Mouse (Mus musculus): ENCODE data around the gene Celsr1. TPM values are rescaled to one million over a fixed set of nuclear protein-coding genes. Genes with fewer than 3 reads are reported as not detected.

The Celsr1 gene
- polyA plus RNA-seq, 1 experiment from 2014 or later, result 3.5 TPM

- Histone ChIP-seq H3K4me3 (replicated peaks; ENCODE audit: low read depth, low read length) (no peak overlapping the region), H3K9me3 (ENCODE audit: control insufficient read depth, low read length) (no peaks in the 10 kb centered on the region), H3K4me2 (ENCODE audit: low read length) (no peak overlapping the region), H3K36me3 (ENCODE audit: control insufficient read depth, insufficient read depth, low read length) (no peaks in the 10 kb centered on the region), H3K27ac (replicated peaks; ENCODE audit: low read depth, low read length) (no peak overlapping the region), H3K9ac (replicated peaks; ENCODE audit: low read length) (no peak overlapping the region), H3K27me3 (ENCODE audit: control insufficient read depth, insufficient read depth, low read length) (no peaks in the 10 kb centered on the region), H3K4me1 (ENCODE audit: control insufficient read depth, insufficient read depth, low read length) (peaks cover 43% of the 10 kb centered on the region)
- 70% methylated on average over 3 of the region's 3 CpGs for WGBS
- DNase-seq (no peak), ATAC-seq (ENCODE audit: low FRiP score, low TSS enrichment) (no peak)
These were observed 29.5 kb downstream of the Celsr1 start for GRCm38 (mm10) chr15:86004048-86004447.

GRCm38 (mm10) chr15:86000706-86001292 lies 32.8 kb downstream of the Celsr1 start:
- Histone ChIP-seq H3K4me3 (replicated peaks; ENCODE audit: low read depth, low read length) (no peak overlapping the region), H3K4me1 (ENCODE audit: control insufficient read depth, insufficient read depth, low read length) (peaks cover 29% of the 10 kb centered on the region), H3K27me3 (ENCODE audit: control insufficient read depth, insufficient read depth, low read length) (no peaks in the 10 kb centered on the region), H3K36me3 (ENCODE audit: control insufficient read depth, insufficient read depth, low read length) (no peaks in the 10 kb centered on the region), H3K27ac (replicated peaks; ENCODE audit: low read depth, low read length) (peak overlapping the region; percentile 72), H3K9me3 (ENCODE audit: control insufficient read depth, low read length) (no peaks in the 10 kb centered on the region), H3K9ac (replicated peaks; ENCODE audit: low read length) (no peak overlapping the region), H3K4me2 (ENCODE audit: low read length) (no peak overlapping the region)
- DNase-seq, result peak; percentile 82
- ATAC-seq (ENCODE audit: low FRiP score, low TSS enrichment), result peak; percentile 85
- 11% methylated on average over 5 of the region's 5 CpGs for WGBS

- Histone ChIP-seq H3K9me3 (ENCODE audit: control insufficient read depth, low read length) (no peaks in the 10 kb centered on the region), H3K36me3 (ENCODE audit: control insufficient read depth, insufficient read depth, low read length) (no peaks in the 10 kb centered on the region), H3K4me3 (replicated peaks; ENCODE audit: low read depth, low read length) (no peak overlapping the region), H3K27ac (replicated peaks; ENCODE audit: low read depth, low read length) (no peak overlapping the region), H3K4me2 (ENCODE audit: low read length) (no peak overlapping the region), H3K27me3 (ENCODE audit: control insufficient read depth, insufficient read depth, low read length) (no peaks in the 10 kb centered on the region), H3K4me1 (ENCODE audit: control insufficient read depth, insufficient read depth, low read length) (peaks cover 38% of the 10 kb centered on the region), H3K9ac (replicated peaks; ENCODE audit: low read length) (no peak overlapping the region)
- no peak for DNase-seq
- ATAC-seq (ENCODE audit: low FRiP score, low TSS enrichment), result no peak
- WGBS, result 88% methylated on average over 4 of the region's 4 CpGs
These were observed 34.9 kb downstream of the Celsr1 start for GRCm38 (mm10) chr15:85998525-85999230.

- ATAC-seq (ENCODE audit: low FRiP score, low TSS enrichment) (no peak), DNase-seq (no peak)
- Histone ChIP-seq H3K9ac (replicated peaks; ENCODE audit: low read length) (no peak overlapping the region), H3K9me3 (ENCODE audit: control insufficient read depth, low read length) (no peaks in the 10 kb centered on the region), H3K4me1 (ENCODE audit: control insufficient read depth, insufficient read depth, low read length) (peaks cover 43% of the 10 kb centered on the region), H3K36me3 (ENCODE audit: control insufficient read depth, insufficient read depth, low read length) (no peaks in the 10 kb centered on the region), H3K27ac (replicated peaks; ENCODE audit: low read depth, low read length) (no peak overlapping the region), H3K4me3 (replicated peaks; ENCODE audit: low read depth, low read length) (no peak overlapping the region), H3K27me3 (ENCODE audit: control insufficient read depth, insufficient read depth, low read length) (no peaks in the 10 kb centered on the region), H3K4me2 (ENCODE audit: low read length) (no peak overlapping the region)
- 50% methylated on average over 13 of the region's 13 CpGs for WGBS
These were observed 37.4 kb downstream of the Celsr1 start for GRCm38 (mm10) chr15:85996031-85996765.

GRCm38 (mm10) chr15:85994906-85995608 lies 38.5 kb downstream of the Celsr1 start:
- Histone ChIP-seq H3K4me3 (replicated peaks; ENCODE audit: low read depth, low read length) (no peak overlapping the region), H3K4me2 (ENCODE audit: low read length) (no peak overlapping the region), H3K36me3 (ENCODE audit: control insufficient read depth, insufficient read depth, low read length) (no peaks in the 10 kb centered on the region), H3K9ac (replicated peaks; ENCODE audit: low read length) (no peak overlapping the region), H3K27me3 (ENCODE audit: control insufficient read depth, insufficient read depth, low read length) (no peaks in the 10 kb centered on the region), H3K4me1 (ENCODE audit: control insufficient read depth, insufficient read depth, low read length) (peaks cover 32% of the 10 kb centered on the region), H3K27ac (replicated peaks; ENCODE audit: low read depth, low read length) (no peak overlapping the region), H3K9me3 (ENCODE audit: control insufficient read depth, low read length) (no peaks in the 10 kb centered on the region)
- WGBS, result 69% methylated on average over 6 of the region's 6 CpGs
- DNase-seq, result no peak
- ATAC-seq (ENCODE audit: low FRiP score, low TSS enrichment), result no peak

GRCm38 (mm10) chr15:85993931-85994583 lies 39.5 kb downstream of the Celsr1 start:
- Histone ChIP-seq H3K9ac (replicated peaks; ENCODE audit: low read length) (no peak overlapping the region), H3K4me3 (replicated peaks; ENCODE audit: low read depth, low read length) (no peak overlapping the region)
- peak; percentile 62 for ATAC-seq (ENCODE audit: low FRiP score, low TSS enrichment)

GRCm38 (mm10) chr15:85993386-85993785 lies 40.2 kb downstream of the Celsr1 start:
- Histone ChIP-seq H3K4me1 (ENCODE audit: control insufficient read depth, insufficient read depth, low read length) (peaks cover 27% of the 10 kb centered on the region), H3K4me3 (replicated peaks; ENCODE audit: low read depth, low read length) (no peak overlapping the region), H3K9me3 (ENCODE audit: control insufficient read depth, low read length) (no peaks in the 10 kb centered on the region), H3K36me3 (ENCODE audit: control insufficient read depth, insufficient read depth, low read length) (no peaks in the 10 kb centered on the region), H3K27ac (replicated peaks; ENCODE audit: low read depth, low read length) (peak overlapping the region; percentile 58; the same call in 1 of the 2 replicates), H3K27me3 (ENCODE audit: control insufficient read depth, insufficient read depth, low read length) (no peaks in the 10 kb centered on the region), H3K9ac (replicated peaks; ENCODE audit: low read length) (no peak overlapping the region), H3K4me2 (ENCODE audit: low read length) (no peak overlapping the region)
- no peak for DNase-seq
- ATAC-seq (ENCODE audit: low FRiP score, low TSS enrichment), result no peak

More at GRCm38 (mm10) chr15:85993931-85994583, 39.5 kb downstream of the Celsr1 start:
- no peaks in the 10 kb centered on the region for H3K9me3 ChIP-seq (ENCODE audit: control insufficient read depth, low read length)
- H3K4me2 ChIP-seq (ENCODE audit: low read length), result 0 out of 2 replicates have a peak overlapping the region, but pooled peaks have one; percentile 15
- H3K36me3 ChIP-seq (ENCODE audit: control insufficient read depth, insufficient read depth, low read length), result no peaks in the 10 kb centered on the region
- H3K27me3 ChIP-seq (ENCODE audit: control insufficient read depth, insufficient read depth, low read length), result no peaks in the 10 kb centered on the region
- peak; percentile 70 for DNase-seq
- WGBS, result 17% methylated on average over 14 of the region's 14 CpGs
- H3K27ac ChIP-seq (replicated peaks; ENCODE audit: low read depth, low read length), result peak overlapping the region; percentile 58
- peaks cover 27% of the 10 kb centered on the region for H3K4me1 ChIP-seq (ENCODE audit: control insufficient read depth, insufficient read depth, low read length)

GRCm38 (mm10) chr15:85992125-85992495 lies 41.5 kb downstream of the Celsr1 start:
- Histone ChIP-seq H3K9me3 (ENCODE audit: control insufficient read depth, low read length) (no peaks in the 10 kb centered on the region), H3K27me3 (ENCODE audit: control insufficient read depth, insufficient read depth, low read length) (no peaks in the 10 kb centered on the region), H3K4me3 (replicated peaks; ENCODE audit: low read depth, low read length) (no peak overlapping the region), H3K9ac (replicated peaks; ENCODE audit: low read length) (no peak overlapping the region), H3K36me3 (ENCODE audit: control insufficient read depth, insufficient read depth, low read length) (no peaks in the 10 kb centered on the region), H3K4me1 (ENCODE audit: control insufficient read depth, insufficient read depth, low read length) (peaks cover 27% of the 10 kb centered on the region), H3K4me2 (ENCODE audit: low read length) (no peak overlapping the region), H3K27ac (replicated peaks; ENCODE audit: low read depth, low read length) (no peak overlapping the region)
- DNase-seq (no peak), ATAC-seq (ENCODE audit: low FRiP score, low TSS enrichment) (no peak)
- 52% methylated on average over 3 of the region's 3 CpGs for WGBS

Measured in midbrain, embryonic 14.5 days (tissue).